Mouse (Mus musculus): ENCODE results near the gene Nrg3. TPM values are rescaled to one million over a fixed set of nuclear protein-coding genes. Genes with fewer than 3 reads are reported as not detected.
"Not testable (repeated sequence)": the region's sequence is repeated elsewhere in the genome, so short reads cannot be mapped to it uniquely, and the experiment has no call there.

Gene Nrg3
- polyA plus RNA-seq, 3 experiments from 2014 or later = not detected

- no peak for ATAC-seq
Observed at GRCm38 (mm10) chr14:38597735-38598134, 875.2 kb downstream of the Nrg3 start.

GRCm38 (mm10) chr14:38594297-38594696 is 878.6 kb downstream of the Nrg3 start:
- no peak for ATAC-seq

- no peak for ATAC-seq
Observed at GRCm38 (mm10) chr14:38576796-38577195, 896.1 kb downstream of the Nrg3 start.

GRCm38 (mm10) chr14:38568184-38568583 is 904.7 kb downstream of the Nrg3 start:
- ATAC-seq = no peak

- no peak for ATAC-seq
Observed at GRCm38 (mm10) chr14:38566182-38566581, 906.7 kb downstream of the Nrg3 start.

GRCm38 (mm10) chr14:38554636-38555035 is 918.3 kb downstream of the Nrg3 start:
- no peak for ATAC-seq

- ATAC-seq = no peak
Observed at GRCm38 (mm10) chr14:38547257-38547656, 925.6 kb downstream of the Nrg3 start.

GRCm38 (mm10) chr14:38535181-38535580 is 937.7 kb downstream of the Nrg3 start:
- no peak for ATAC-seq

- ATAC-seq = no peak
Observed at GRCm38 (mm10) chr14:38533495-38533894, 939.4 kb downstream of the Nrg3 start.

GRCm38 (mm10) chr14:38516232-38516631 is 956.7 kb downstream of the Nrg3 start:
- no peak for ATAC-seq

- no peak for ATAC-seq
Observed at GRCm38 (mm10) chr14:38509016-38509415, 963.9 kb downstream of the Nrg3 start.

GRCm38 (mm10) chr14:38494970-38495369 is 977.9 kb downstream of the Nrg3 start:
- ATAC-seq = no peak

GRCm38 (mm10) chr14:38447086-38447485 is 1025.8 kb downstream of the Nrg3 start:
- ATAC-seq = no peak

GRCm38 (mm10) chr14:38444788-38445187 is 1028.1 kb downstream of the Nrg3 start:
- no peak for ATAC-seq

GRCm38 (mm10) chr14:38433793-38434589 is 1038.9 kb downstream of the Nrg3 start:
- no peak for ATAC-seq

GRCm38 (mm10) chr14:38374660-38375059 is 1098.2 kb downstream of the Nrg3 start:
- no peak for ATAC-seq

- ATAC-seq = no peak
Observed at GRCm38 (mm10) chr14:38340967-38341366, 1131.9 kb downstream of the Nrg3 start.

GRCm38 (mm10) chr14:38322841-38323240 is 1150.0 kb downstream of the Nrg3 start:
- ATAC-seq = not testable (repeated sequence)

GRCm38 (mm10) chr14:38320619-38321340 is 1152.1 kb downstream of the Nrg3 start:
- ATAC-seq = no peak

Measured in inflammation-experienced regulatory T-cells, adult 6 months (primary cell).